Mouse (Mus musculus): ENCODE measurements around the gene Treml1.
"Not testable (repeated sequence)": the region's sequence is repeated elsewhere in the genome, so short reads cannot be mapped to it uniquely, and the experiment has no call there.

The Treml1 gene

DNA sequence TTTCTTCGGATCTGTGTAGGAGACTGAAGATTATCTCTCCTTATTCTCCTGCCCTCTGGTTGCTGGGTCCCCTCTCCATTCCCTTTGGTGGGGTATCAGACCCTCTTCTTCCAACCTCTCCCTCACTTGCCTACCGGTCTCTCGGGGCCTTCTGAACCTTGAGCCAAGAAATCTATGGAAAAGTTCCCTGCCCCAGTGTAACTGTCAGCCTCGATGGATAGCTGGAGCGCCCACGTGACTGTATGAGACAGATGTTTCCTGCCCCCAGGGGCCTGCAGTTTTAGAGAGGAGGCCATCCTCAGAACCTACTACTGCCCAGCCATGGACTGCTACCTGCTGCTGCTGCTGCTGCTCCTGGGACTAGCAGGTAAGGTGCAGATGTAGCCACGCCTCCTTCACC is at the start of gene Treml1:
Gene Treml1 (plus strand): TSS at position 301 of the 400 bp plus-strand sequence.
- no peak for DNase-seq

GRCm38 (mm10) chr17:48312124-48312523 is 47.6 kb upstream of the Treml1 start:
- DNase-seq, result no peak

DNA sequence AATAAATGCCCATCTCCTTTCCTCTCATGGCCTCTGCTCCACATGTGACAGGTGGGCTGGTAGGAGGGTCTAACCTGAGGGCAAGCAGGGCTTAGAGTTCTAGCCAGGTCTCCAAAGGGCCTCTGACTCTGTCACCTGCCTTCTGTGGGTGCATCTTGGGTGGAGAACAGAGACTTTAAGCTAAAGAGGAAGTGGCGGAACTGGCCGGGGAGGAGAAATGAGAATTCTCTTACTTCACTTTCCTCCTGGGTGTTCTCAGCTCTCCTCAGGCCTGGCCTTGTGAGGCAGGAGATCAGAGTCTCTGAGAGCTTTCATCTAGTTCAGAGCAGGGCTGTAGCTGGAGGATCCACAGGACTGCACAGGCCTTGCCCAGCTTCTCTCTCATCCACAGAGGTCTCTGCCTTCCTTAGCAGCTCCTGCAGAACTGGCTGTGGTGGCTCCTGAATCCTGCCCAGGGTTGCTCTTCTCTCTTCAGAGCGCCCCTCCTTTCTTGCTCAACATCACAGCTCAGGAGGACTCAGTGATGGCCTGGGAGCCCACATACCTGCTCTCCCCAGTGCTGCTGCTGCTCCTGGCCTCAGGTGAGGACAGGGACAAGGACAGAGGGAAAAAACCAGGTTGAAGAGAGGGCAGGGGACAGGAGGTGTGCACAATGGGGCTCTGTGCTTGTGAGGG is 43.7 kb upstream of the Treml1 start, which contains the start of gene B430306N03Rik:
Gene B430306N03Rik (plus strand): TSS at position 237 of the 675 bp plus-strand sequence.
- DNase-seq, result peak; percentile 55 to 57

DNA sequence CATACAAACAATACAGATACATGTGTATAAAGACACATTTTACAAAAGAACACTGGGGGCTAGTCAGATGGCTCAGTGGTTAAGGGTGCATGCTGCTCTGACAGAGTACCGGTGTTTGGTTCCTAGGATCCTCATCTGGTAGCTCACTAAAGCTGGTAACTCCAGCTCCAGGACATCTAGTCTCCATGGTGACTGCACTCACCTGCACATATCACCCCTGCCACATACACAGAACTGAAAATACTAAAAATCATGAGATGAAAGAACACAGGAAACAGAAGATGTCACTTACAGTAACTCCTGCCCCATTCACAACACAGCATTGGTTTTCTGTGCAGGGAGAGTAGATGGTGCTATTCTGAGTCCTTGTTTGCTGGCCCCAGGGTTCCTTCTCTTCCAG is 41.0 kb upstream of the Treml1 start:
- DNase-seq, result no peak

- no peak for DNase-seq
Measured at GRCm38 (mm10) chr17:48321279-48321678, 38.4 kb upstream of the Treml1 start.

GRCm38 (mm10) chr17:48323236-48323635 is 36.5 kb upstream of the Treml1 start:
- DNase-seq, result no peak

- no peak for DNase-seq
Measured at GRCm38 (mm10) chr17:48324258-48324657, 35.5 kb upstream of the Treml1 start.

DNA sequence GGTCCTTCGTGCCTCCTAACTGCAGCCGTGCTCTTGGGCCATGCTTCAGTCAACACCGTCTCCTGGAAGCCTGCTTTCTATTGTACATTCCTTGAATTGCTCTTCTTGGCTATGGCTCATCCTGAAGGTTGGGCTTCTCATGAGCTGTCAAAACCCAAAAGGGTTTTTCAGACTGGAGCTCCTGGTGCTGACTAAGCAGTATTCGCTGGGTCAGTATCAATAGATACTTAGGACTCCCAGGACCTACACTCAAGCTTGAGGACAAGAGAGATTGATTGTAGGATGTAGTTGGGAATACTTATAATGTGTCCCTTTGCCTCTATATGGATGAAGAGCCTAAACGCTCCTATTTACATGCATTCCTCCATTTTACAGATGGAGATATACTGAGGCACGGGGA is 34.6 kb upstream of the Treml1 start:
- DNase-seq, result no peak

DNA sequence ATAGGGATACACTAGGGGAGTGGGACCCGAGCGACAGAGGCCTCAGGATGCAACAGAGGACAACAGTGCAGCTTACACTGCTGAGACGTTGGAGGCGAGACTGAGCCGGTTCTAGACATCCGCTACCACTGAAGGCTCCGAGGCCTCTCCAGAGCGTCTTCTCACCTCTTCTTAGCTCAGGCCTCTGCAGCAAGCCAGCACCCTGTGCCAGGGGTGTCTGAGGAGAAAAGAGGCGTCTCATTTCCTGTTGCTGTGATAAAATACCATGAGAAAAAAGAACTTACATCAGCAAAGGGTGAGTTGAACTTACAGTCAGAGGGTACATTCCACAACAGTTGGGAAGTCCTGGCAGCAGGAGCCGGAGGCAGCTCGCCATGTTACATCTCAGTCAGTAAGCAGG is 34.1 kb upstream of the Treml1 start:
- no peak for DNase-seq

GRCm38 (mm10) chr17:48326656-48327055 is 33.1 kb upstream of the Treml1 start:
- no peak for DNase-seq

- DNase-seq, result no peak
Measured at GRCm38 (mm10) chr17:48332524-48332923, 27.2 kb upstream of the Treml1 start.

GRCm38 (mm10) chr17:48334186-48334585 is 25.5 kb upstream of the Treml1 start:
- DNase-seq, result no peak

- DNase-seq, result peak; percentile 91 to 92
Measured at GRCm38 (mm10) chr17:48336857-48337256, 22.9 kb upstream of the Treml1 start.

DNA sequence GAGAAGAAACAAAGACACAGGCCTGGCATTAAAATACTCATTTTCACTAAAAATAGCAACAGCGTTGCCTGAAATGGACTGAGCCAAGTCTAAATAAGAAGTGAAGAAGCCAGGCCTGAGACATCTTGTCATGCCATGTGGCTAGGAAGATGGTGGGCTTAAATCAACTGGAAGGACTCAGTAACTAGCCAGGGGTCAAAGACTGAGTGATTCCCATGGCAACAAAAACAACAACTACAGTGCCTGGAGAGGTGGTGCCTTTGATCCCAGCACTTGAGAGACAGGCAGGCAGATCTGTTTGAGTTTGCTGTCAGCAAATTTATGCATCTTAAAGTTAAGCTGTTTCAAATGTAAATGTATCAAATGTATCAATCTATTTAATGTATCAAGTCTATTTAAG is 19.4 kb upstream of the Treml1 start:
- DNase-seq, result no peak

GRCm38 (mm10) chr17:48341947-48342346 is 17.8 kb upstream of the Treml1 start:
- DNase-seq, result no peak

GRCm38 (mm10) chr17:48343065-48343464 is 16.7 kb upstream of the Treml1 start:
- no peak for DNase-seq

DNA sequence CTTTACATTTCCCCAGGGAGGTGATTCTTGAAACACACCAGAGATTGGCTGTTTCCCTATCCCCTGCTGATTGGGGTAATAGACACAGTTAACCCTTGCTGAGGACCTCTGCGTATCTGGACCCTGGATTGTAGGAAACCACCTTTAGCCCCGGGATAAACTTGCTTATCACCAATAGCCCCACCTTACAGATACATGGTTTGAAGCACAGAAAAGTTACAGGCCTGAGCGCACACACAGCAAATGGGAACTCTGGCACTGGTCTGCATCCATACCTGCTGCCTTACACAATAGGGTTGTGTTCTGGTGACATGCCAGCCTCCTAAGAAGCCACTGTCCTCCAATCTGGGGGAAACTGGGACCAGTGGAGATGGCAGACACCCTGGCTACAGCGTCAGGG is 13.9 kb upstream of the Treml1 start:
- no peak for DNase-seq

DNA sequence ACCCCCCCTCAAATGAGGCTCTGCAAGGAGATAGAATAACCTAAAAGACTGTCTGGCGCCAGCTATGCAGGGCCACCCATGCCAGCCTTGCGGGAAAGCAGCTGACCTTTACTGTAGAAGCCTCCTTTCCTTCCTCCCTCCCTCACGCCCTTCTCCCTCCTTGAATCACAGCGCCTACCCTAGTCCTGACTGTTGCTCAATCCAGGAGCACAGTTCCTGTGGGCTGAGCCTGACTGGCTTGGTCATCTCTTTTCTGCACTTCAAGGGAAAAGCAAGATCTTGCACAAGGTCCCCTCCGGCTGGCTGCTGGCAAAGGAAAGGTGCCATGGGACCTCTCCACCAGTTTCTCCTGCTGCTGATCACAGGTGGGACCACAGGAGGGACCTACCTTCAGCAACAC is 13.5 kb upstream of the Treml1 start, which contains the start of gene Trem2:
Gene Trem2 (plus strand): TSS at position 171 of the 400 bp plus-strand sequence.
- DNase-seq, result no peak

- no peak for DNase-seq
Measured at GRCm38 (mm10) chr17:48346834-48347233, 12.9 kb upstream of the Treml1 start.

DNA sequence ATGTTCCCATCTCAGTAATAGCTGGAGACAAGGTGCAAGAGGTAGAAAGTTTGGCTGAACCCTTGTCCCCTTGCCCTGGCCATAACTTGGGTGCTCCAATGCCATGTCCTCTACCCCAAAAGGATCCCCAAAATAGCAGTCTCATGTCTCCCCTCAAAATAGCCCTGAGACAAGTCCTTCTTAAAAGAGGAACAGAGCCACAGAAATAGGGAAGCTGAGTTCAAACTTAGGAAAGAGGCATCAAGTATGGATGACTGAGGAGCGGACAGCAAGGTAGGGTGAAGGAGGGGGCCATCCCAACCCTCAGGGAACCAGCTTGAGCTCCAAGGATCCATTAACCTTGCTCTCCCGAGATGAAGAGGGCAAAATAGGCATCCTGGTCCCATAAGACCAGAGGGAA is 12.4 kb upstream of the Treml1 start:
- DNase-seq, result no peak

- no peak for DNase-seq
Measured at GRCm38 (mm10) chr17:48350681-48351193, 9.0 kb upstream of the Treml1 start.

DNA sequence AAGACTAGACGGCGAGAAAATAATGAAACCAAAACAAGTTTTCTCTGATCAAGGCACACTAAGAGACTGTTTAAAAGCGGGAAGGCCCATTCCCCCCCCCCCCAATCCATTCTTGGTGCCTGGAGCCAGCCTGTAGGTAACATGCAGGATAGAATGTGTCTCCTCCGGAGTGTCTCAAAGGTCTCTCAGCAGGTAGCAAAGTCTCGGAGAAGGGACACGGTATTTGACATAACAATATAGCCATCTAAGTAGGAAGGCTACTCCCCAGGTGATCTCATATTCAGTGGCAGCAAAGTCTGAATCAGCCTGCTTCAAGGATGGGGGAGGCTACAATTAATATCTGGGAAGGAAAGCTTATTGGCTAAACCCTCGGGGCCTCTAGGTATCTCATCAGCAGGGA is 6.7 kb upstream of the Treml1 start:
- not testable (repeated sequence) for DNase-seq

DNA sequence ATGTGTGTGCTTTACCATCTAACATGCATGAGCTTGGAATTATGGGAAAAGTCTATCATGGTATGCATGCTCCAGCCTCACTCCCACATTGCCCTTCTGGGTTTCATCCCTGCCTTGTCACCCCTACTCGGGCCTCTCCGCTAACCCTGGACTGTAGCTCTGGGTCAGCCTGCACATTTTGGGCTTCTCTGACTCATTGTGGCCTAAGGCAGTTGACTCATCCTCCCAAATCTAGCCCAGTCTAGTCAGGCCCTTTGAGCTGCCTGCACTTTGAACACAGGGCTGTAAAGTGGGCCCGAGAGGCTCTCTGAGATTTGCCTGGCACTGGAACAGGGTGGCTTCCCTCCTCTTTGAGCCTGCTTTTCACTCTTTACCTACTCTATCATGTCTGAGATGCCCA is 3.9 kb upstream of the Treml1 start:
- DNase-seq, result no peak

DNA sequence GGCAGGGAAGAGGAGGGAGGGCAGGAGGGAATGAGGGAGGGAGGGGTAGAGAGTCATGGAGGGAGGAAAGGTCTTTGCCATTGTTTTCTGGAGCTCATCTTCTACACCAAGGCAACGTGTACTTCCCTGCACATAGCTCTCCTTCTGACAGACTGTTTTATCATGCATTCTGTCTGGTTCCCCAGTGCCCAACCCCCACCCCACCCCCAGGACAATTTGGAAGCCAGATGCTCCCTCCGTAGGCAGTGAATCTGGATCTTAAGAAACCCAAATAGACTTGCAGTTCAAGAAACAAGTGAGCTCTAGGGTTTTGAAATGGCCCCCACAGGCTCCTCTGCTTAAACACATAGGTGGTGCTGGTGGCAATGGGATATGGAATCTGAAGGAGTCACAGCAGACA is 1.8 kb upstream of the Treml1 start:
- DNase-seq, result no peak

GRCm38 (mm10) chr17:48360462-48360861 is 746 bp downstream of the Treml1 start:
- no peak for DNase-seq
